23 mouse cellular contexts compared by ENCODE assay signal in the genomic region with DNA sequence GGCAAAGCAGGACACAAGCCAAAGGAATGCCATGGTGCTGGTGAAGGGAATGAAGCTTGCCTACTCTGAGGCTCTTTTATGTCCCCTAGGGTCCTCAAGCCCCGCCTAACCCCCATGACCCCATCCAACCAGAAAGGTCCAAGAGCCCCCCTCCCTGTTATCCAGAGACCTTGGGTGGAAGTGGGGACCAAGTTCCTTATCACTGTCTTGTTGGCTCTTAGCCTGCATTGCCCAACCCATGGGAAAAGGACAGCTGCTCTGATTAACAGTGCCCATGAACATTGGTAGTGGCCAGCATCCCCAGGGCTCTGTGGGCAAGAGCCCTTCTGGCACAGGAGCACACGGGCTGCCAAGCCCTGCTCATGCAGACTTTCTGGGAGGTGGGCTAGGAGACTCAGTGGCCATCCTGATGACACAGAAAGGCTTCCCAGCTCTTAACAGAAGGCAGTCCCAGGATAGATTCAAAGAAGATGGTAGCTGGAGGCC. TPM values are rescaled to one million over a fixed set of nuclear protein-coding genes. Genes with fewer than 3 reads are reported as not detected.
"Had no signal": no experiment of that assay in that cellular context is flagged by ENCODE, and none has a peak within 500 bp of the region (broad histone marks: within the 10 kb centered on the region; RNA-seq: fewer than 3 reads in every experiment).

A gene (minus strand): TSS at position 51 of the 486 bp plus-strand sequence.

- H3K27ac ChIP-seq: hindbrain, postnatal 0 days; kidney, postnatal 0 days; limb, embryonic 10.5 days; lung, embryonic 15.5 days; macrophage; neural tube, embryonic 12.5 days had no signal

- DNase-seq: kidney, adult 11 months; kidney, adult 9 months; kidney, postnatal 36 days; layer of hippocampus, adult 9-11 months; liver, postnatal 0 days; lung, postnatal 14 days; retina, postnatal 1 day; right cerebral cortex, postnatal 14 days; thymus, adult 18-20 months; thymus, postnatal 36 days had no signal

- H3K9ac ChIP-seq: liver, postnatal 0 days; lung, embryonic 15.5 days; neural tube, embryonic 12.5 days had no signal

- H3K27me3 ChIP-seq: lung, embryonic 15.5 days had no signal

- H3K36me3 ChIP-seq: limb, embryonic 10.5 days; lung, embryonic 15.5 days; neural tube, embryonic 12.5 days had no signal

- H3K4me1 ChIP-seq: lung, embryonic 15.5 days; neural tube, embryonic 12.5 days had no signal

- H3K4me3 ChIP-seq: limb, embryonic 10.5 days; lung, embryonic 15.5 days; megakaryocyte, embryonic 14.5 days; neural tube, embryonic 12.5 days had no signal

- H3K4me2 ChIP-seq: liver, embryonic 11.5 days; lung, embryonic 15.5 days; midbrain, embryonic 11.5 days; neural tube, embryonic 12.5 days had no signal

- H3K9me3 ChIP-seq: limb, embryonic 10.5 days; lung, embryonic 15.5 days; neural tube, embryonic 12.5 days had no signal

- ATAC-seq: hindbrain, postnatal 0 days; liver, postnatal 0 days had no signal

RNA-seq across cellular contexts. Expression of the gene that starts here (rescaled TPM):
- total RNA-seq: hindbrain, postnatal 0 days; layer of hippocampus, adult 18-20 months; left cerebral cortex, adult 18-20 months; left cerebral cortex, postnatal 14 days; midbrain, postnatal 0 days had no signal
- polyA plus RNA-seq: hindbrain, postnatal 0 days; kidney, postnatal 0 days; limb, embryonic 10.5 days; liver, embryonic 11.5 days; macrophage; midbrain, embryonic 11.5 days; midbrain, postnatal 0 days; neural tube, embryonic 12.5 days had no signal
